Mouse (Mus musculus): ENCODE data around the gene Trmt1.

Trmt1 gene

DNA sequence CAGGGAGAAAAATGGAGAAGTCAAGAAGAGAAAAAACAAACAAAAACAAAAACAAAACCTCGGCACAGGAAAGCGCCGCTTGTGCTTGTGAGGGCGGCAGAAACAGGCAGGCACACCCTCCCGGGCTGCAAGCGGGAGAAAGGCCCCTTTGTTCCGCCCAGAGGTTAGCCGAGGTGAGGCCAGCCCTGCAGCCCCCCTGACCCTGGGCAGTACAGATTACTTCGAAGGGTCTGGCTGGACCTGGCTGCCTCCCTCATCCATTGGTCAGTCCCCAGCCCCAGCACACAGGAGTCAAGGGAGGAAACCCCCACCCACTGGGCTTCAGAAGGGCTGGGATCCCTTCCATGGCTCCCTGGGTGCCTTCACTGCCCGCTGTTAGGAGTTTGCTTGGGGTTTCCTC, 52.2 kb downstream of the Trmt1 start:
- in situ Hi-C loops (cut with MboI; ENCODE audit: low pct_unique_long_range_greater_than_20kb in 1 of 2, low sequenced_read_pairs in 2 of 2, unreplicated experiment in 1 of 2), result no loop called here

DNA sequence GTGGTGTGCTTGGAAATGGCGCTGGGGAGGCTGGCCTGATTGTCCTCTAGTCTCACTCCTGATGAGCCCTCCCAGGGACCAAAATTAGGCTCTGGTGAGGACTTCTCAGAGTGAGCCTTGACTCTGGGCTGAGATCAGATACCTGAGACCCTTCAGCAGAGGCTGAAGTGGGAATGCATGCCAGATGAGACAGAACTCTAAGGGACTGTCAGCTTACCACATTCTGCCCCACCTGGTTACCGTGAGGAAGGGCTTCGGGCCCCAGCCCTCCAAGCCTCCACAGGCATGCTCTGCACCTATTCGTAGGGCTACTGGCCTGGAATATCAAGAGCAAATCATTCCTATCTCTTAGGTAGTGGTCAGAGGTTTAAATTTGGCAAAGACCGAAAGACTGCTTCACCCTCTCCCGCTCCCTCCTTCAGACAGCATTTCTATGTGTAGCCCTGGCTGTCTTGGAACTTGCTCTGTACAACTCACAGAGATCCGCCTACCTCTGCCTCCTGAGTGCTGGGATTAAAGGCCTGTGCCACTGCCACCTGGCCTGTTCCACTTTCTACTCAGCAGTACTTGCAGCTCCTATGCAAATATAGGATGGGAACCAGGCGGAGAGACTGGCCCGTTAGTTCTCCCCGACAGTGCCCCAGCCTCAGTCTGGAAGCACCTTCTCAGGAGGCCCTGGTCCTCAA, 52.8 kb downstream of the Trmt1 start:
- in situ Hi-C loops (cut with MboI; ENCODE audit: low pct_unique_long_range_greater_than_20kb in 1 of 2, low sequenced_read_pairs in 2 of 2, unreplicated experiment in 1 of 2), result no loop called here

GRCm38 (mm10) chr8:84739401-84739742, 53.3 kb downstream of the Trmt1 start:
- in situ Hi-C loops (cut with MboI; ENCODE audit: low pct_unique_long_range_greater_than_20kb in 1 of 2, low sequenced_read_pairs in 2 of 2, unreplicated experiment in 1 of 2), result no loop called here

DNA sequence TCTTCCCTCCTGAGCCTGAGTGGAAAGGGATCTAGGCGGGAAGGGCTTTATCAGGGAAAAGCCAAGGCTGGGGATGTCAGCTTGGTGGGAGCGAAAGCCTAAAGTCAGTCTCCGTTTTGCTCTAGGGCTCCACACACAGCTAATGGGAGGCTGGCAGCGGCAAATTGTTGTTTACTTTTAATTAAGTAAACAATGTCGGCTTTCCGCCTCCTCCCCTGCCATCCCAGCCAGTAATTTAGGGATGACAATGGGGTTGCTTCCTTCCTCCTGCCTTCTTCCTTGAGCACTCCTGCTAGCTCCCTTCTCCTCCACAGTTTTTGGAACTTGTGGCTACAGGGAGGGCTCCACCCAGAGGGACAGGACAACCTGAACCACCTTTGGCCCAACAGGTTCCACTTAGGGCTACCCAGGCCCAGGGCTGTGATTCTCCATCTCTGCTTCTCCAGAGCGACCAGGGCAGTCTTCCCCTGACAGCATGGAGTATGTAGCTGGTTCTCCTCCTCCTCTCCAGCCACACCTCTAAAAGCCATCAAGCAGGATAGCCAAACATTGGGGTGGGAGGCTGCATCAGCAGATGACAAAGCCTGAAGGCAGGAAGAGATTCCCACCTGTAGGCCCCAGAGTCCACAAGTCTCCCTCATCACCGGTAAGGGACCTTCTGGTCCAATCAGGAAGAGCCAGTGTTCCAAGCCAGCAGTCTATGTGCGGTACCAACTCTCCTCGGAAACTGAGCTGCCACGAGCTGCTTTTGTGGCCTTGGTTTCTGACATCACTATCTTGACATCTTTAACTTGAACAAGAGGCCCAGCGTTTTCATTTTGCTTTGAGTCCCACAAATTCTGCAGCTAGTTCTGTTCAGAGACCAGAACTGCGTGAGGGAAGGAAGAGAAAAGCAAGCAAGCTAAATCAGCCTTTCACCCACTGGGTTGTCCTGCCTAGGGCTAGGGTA, 55.1 kb downstream of the Trmt1 start:
- in situ Hi-C loops (cut with MboI; ENCODE audit: low pct_unique_long_range_greater_than_20kb in 1 of 2, low sequenced_read_pairs in 2 of 2, unreplicated experiment in 1 of 2), result no loop called here

DNA sequence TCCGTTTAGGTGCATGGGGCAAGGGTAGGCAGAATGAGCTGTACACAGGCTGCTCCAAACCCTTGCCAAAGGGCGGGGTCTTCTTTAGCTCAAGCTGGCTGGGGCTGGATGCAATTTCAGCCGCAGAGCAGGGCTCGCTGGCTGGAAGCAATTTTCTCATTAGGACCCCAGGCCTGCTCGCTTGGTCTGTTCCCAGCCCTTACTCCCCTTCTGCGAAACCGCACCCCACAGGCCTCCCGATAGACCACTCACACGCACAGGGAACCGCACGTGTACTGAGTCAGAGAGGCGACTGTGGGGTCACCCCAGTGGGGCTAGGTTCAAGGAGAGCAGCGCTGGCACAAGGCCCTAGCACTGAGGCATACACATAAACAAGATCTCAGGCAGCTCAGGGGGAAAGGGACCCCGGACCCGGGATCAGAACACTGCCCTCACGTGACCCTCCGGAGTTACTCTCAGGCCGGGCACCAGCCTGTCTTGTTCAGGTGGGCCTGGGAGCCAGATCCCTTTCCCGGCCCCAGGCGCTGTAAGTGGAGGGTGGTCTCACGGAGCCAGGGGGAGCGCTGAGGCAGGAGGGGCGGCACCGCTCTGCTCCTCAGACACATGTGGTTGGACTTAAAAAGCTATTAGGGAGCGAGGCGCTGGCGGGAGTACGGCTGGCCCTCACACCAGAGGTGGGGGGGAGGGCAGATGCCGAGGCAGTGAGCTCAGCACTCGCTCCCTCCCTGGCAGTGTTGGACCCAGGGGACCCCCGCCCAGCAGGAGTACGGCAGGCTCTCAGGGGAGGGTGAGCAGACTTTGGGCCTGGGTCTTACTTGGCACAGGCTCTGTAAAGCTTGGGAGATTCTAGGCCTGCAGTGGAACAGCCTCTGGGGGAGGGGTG, 56.3 kb downstream of the Trmt1 start:
- in situ Hi-C loops (cut with MboI; ENCODE audit: low pct_unique_long_range_greater_than_20kb in 1 of 2, low sequenced_read_pairs in 2 of 2, unreplicated experiment in 1 of 2), result no loop called here

DNA sequence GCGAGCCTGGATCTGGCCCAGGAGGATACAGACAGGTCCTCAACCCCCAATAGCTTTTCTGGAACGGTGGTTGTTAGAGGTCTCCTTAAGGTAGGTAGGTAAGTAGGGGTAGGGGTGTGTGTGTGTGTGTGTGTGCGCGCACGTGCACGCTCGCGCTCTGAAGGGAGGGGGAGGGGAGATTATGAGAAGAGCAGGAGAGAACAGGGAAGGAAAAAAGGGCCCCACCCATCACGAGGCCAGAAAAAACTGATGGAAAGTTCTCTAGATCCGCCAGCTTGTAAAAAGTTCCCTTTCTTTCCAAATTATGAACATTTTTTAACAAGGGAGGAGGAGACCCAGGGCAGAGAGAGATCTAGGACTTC, 56.9 kb downstream of the Trmt1 start:
- in situ Hi-C loops (cut with MboI; ENCODE audit: low pct_unique_long_range_greater_than_20kb in 1 of 2, low sequenced_read_pairs in 2 of 2, unreplicated experiment in 1 of 2), result no loop called here

GRCm38 (mm10) chr8:84743517-84744420, 57.7 kb downstream of the Trmt1 start:
- in situ Hi-C loops (cut with MboI; ENCODE audit: low pct_unique_long_range_greater_than_20kb in 1 of 2, low sequenced_read_pairs in 2 of 2, unreplicated experiment in 1 of 2), result no loop called here

DNA sequence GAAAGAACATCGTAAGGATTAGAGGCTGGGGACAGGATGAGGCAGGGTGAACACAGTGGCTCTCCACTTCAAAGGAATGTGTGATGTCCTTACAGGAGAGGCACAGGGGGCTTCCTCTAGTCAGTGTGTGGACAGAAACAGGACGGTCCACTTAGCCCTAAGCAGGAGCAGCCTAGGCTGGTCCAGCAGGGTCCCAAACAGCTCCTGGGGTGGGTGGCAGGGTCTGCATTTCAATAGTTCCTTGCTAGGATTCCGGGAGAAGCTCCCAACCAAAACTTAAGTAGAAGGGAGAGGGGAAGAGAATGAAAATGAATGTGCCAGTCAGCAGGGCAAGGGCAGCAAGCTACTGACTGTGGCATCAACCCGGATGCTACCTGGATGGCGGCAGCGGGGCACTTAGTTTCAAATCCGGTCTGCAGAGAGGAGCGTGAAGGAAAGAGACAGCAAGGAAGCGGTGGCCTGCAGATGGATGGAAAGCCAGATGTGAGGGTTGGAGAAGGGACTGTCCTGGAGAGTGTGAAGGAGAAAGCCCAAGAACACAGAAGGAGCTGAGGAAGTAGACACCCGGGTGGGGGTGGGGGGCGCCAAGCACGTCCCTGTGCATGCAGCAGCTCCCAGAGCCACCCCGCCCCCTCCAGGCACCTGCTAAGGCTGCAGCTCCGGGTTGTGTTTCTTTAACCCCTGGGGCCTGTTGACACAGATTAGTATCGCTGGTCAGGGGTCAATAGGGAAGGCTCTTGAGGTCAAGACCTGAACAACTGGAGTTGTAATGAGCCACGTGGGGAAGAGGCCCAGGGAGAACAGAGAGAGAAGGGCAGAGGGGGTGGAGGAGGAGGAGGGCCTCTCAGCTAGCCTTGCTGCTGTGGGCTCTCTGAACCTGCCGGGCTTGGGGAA, 59.2 kb downstream of the Trmt1 start:
- in situ Hi-C loops (cut with MboI; ENCODE audit: low pct_unique_long_range_greater_than_20kb in 1 of 2, low sequenced_read_pairs in 2 of 2, unreplicated experiment in 1 of 2), result loop anchor here in 1 of 2 experiments (5.0 kb wide), 1 partner anchor 42 kb away; no protein-coding TSS in a partner anchor
